Mouse (Mus musculus) liver, adult 2 months (tissue): Measurements from ENCODE around the gene St7.

Experiments
- CTCF ChIP-seq: fragments of 200-500 bp; IDR thresholded peaks from 2 replicates; pipeline ENCODE4 v1.5.1; 2011; ENCODE audit warnings: low read depth, low read length, control low read depth
- POLR2A ChIP-seq: fragments of 200-500 bp; IDR thresholded peaks from 2 replicates; pipeline ENCODE4 v1.6.1; 2011; ENCODE audit warnings: low read length, control low read depth; ENCODE audit not compliant: insufficient read depth; ENCODE audit errors: extremely low read depth

DNA sequence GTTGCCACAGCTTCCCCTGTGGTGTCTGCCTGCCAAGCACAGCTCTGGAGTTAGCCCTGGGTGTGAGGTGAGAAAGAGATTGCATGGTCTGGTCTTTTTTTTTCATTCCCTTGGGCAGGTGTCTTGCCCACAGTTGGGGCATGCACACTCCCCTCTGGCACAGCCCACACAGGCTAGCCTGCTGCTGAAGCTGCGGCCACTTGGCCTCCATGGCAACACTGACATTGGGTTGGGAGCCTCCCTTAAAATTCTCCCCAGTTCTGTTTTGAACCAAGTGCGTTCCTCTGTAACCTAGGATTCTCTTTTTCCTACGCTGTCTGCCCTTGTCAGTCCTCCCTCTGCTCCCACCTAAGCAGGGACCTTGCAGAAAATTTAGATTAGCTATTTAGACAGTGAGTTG lies 213.0 kb downstream of the St7 start:
- TF ChIP-seq POLR2A = no peak
- TF ChIP-seq CTCF = no peak
